Mouse (Mus musculus): Measurements from ENCODE around the gene Rpp21.

Rpp21 gene

GRCm38 (mm10) chr17:36257969-36258368 lies at the start of gene Rpp21:
Gene Rpp21, minus strand, starts transcription at chr17:36258069.
- ATAC-seq (ENCODE audit: insufficient number of reproducible peaks, low FRiP score, low TSS enrichment), result no peak

- no peak for ATAC-seq (ENCODE audit: insufficient number of reproducible peaks, low FRiP score, low TSS enrichment)
Observed at GRCm38 (mm10) chr17:36286390-36286789, 28.5 kb upstream of the Rpp21 start, which contains the start of gene H2-M10.2. Gene H2-M10.2, minus strand, starts transcription at chr17:36286490.

DNA sequence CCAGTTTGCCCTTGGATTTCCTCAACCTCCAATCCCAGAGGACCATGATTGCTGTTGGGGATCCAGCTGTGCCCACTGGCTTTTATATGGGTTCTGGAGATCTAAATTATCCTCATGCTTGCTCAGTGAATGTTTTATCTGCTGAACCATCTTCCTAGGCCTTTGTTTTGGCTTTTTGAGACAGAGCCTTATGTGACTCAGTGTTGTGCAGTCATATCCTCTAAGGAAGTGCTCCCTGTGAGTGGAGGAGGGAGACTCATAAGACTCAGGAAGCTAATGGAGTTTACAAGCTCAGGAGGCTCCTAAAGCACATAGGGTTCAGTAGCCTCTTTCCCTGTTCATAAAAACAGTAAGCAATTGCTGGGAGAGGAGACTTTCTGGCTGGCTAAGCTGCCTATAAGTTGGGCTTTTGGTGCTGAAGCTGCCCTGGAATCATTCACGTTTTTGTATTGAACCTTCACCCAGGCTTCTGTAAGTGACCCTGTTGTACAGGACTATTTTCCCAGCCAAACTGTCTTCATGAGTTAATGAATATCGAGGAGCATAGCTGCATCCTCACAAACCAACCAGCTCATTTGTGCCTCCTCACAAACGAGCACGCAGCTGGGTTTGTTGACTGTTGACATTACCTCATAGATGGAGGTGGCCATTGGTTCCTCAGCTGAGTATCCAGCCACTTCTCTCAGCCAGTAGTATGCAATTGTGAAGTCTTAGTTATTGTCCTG lies 23.8 kb upstream of the Rpp21 start:
- ATAC-seq (ENCODE audit: insufficient number of reproducible peaks, low FRiP score, low TSS enrichment), result no peak

- no peak for ATAC-seq (ENCODE audit: insufficient number of reproducible peaks, low FRiP score, low TSS enrichment)
Observed at GRCm38 (mm10) chr17:36274776-36275175, 16.9 kb upstream of the Rpp21 start.

- no peak for ATAC-seq (ENCODE audit: insufficient number of reproducible peaks, low FRiP score, low TSS enrichment)
Observed at GRCm38 (mm10) chr17:36273796-36274195, 15.9 kb upstream of the Rpp21 start.

- no peak for ATAC-seq (ENCODE audit: insufficient number of reproducible peaks, low FRiP score, low TSS enrichment)
Observed at GRCm38 (mm10) chr17:36272643-36273366, 14.9 kb upstream of the Rpp21 start.

DNA sequence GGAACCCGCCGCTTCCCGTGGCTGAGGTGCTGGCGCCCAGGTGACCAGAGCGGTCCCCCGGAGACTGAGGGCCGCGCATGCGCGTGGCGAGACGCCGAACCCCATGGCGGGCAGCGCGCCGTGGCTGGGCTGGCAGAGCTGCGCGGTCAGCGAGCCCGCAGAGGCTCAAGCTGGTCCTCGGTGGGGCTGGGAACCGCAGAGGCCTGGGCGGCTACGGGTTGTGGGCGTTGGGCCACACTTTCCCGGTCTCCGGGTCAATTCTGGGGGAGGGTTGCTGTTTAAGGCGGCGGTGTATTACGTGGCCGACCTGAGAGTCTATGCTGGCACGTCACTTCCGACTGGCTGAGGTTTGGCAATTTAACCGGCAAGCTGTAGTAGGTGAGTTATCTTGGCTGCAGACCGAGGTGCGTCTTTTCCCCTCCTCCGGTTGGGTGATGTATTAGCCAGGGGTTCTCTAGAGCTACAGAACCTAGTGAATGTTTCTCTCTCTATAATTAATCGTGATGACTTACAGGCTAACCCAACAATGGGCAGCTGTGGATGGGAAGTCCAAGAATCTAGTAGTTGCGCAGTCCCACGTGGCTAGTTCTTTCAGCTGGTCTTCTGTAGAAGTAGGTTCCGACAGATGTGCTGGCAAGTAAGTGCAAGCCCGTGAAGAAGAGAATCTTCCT lies 13.9 kb upstream of the Rpp21 start, which contains the start of gene Trim39:
Trim39 (minus strand) TSS at position 662 of the 671 bp plus-strand sequence.
- peak; percentile 81 for ATAC-seq (ENCODE audit: insufficient number of reproducible peaks, low FRiP score, low TSS enrichment)

- ATAC-seq (ENCODE audit: insufficient number of reproducible peaks, low FRiP score, low TSS enrichment), result peak; percentile 83
Observed at GRCm38 (mm10) chr17:36270956-36271585, 13.2 kb upstream of the Rpp21 start.

DNA sequence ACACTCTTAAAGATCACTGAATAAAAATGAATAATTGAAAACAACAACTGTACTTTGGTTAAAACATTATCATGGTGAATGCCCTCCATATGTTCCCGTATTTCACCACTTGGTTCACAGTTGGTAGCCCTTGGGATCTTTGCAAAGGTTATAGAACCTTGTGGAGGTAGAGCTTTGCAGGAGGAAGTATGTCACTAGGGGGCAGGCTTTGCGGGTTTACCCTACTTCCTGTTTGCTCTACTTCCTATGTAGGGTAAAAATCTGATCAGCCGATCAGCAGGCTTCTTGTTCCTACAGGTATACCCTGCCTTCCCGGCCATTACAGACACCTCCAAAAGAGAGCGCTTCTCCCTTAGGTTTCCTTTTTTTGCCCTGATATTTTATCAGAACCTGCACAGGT lies 8.0 kb upstream of the Rpp21 start:
- ATAC-seq (ENCODE audit: insufficient number of reproducible peaks, low FRiP score, low TSS enrichment), result no peak

GRCm38 (mm10) chr17:36264273-36264925 lies 6.5 kb upstream of the Rpp21 start:
- ATAC-seq (ENCODE audit: insufficient number of reproducible peaks, low FRiP score, low TSS enrichment), result no peak

- no peak for ATAC-seq (ENCODE audit: insufficient number of reproducible peaks, low FRiP score, low TSS enrichment)
Observed at GRCm38 (mm10) chr17:36261511-36262166, 3.8 kb upstream of the Rpp21 start.

DNA sequence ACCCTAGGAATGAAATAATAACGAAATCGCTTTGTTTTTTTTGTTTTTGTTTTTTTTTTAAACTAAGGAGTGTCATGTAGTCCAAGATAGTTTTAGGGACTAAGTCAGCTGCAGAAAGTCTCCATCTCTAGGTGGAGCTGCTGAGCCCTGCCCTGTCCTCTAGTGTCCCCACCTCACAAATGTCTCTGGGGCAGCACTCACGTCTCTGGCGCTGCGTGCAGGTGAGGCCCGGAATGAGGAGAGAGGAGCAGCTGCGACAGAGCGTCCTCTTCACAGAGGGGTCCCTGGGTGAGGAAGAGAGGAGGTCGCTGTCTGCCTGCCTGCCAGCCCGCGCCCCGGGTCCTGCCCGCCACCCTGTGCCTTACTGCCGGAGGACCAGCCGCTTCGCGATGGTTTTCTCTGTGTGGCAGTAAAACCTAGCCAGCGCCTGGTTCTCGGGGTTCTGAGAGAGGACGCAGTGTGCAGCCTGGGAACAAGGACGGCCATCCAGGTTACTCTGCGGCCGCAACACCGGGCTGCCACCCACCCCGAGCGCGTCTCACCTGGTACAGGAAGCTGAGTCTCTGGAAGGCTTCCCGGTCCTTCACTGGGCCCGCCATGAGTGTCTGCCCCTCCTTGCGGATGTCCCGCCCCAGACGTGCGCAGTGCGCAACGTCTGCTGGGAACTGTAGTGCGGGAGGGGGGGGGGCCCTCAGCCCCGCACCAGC lies 475 bp downstream of the Rpp21 start:
- ATAC-seq (ENCODE audit: insufficient number of reproducible peaks, low FRiP score, low TSS enrichment), result peak; percentile 94

DNA sequence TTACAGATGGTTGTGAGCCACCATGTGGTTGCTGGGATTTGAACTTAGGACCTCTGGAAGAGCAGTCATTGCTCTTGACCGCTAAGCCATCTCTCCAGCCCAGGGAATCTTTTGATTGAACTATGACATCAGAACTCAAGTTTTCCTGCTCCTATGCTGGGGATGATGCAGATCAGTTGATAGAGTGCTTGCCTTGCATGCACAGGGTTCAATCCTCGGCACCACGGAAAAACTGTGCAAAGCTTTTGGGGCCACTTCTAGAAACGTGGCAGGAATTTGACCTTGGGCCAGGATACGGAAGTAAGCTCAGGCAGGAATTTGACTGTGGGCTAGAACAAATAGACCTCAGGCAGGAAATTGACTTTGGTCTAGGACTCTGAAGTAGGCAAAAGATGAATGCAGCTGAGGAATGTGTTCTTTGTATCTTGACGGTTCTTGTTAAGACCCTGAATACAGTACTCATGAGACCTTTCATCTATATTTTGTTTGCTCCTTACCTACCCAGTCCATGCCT lies 4.7 kb downstream of the Rpp21 start:
- no peak for ATAC-seq (ENCODE audit: insufficient number of reproducible peaks, low FRiP score, low TSS enrichment)

GRCm38 (mm10) chr17:36252250-36252876 lies 5.5 kb downstream of the Rpp21 start:
- no peak for ATAC-seq (ENCODE audit: insufficient number of reproducible peaks, low FRiP score, low TSS enrichment)

GRCm38 (mm10) chr17:36248886-36249285 lies 9.0 kb downstream of the Rpp21 start:
- no peak for ATAC-seq (ENCODE audit: insufficient number of reproducible peaks, low FRiP score, low TSS enrichment)

DNA sequence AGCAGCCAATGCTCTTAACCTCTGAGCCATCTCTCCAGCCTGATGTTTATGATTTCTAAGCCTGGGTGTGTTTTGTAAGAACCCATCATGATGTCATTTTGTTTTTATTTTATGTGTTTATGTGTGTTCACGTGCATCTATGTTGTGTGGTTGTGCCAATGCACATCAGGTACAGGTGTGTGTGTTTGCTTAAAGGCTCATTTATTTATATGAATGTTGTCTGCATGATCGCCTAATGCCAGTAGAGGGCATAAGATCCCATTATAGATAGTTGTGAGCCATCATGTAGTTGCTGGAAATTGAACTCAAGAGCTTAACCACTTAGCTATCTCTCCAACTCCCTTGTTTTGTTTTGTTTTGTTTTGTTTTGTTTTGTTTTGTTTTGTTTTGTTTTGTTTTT lies 12.1 kb downstream of the Rpp21 start:
- no peak for ATAC-seq (ENCODE audit: insufficient number of reproducible peaks, low FRiP score, low TSS enrichment)

DNA sequence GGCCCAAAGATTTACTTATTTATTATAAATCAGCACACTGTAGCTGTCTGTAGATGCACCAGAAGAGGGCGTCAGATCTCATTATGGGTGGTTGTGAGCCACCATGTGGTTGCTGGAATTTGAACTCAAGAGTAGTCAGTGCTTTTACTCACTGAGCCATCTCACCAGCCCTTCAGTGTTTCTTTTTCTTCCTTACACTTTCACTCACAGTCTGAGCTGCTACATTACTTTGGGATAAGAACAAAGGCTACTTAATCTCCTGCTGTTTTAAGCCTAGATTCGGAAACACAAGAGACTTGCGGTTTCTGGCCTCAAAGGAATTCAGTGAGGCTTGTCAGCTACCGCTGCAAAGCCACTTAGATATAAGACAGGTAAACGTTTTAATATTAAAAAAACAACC lies 13.8 kb downstream of the Rpp21 start:
- no peak for ATAC-seq (ENCODE audit: insufficient number of reproducible peaks, low FRiP score, low TSS enrichment)

DNA sequence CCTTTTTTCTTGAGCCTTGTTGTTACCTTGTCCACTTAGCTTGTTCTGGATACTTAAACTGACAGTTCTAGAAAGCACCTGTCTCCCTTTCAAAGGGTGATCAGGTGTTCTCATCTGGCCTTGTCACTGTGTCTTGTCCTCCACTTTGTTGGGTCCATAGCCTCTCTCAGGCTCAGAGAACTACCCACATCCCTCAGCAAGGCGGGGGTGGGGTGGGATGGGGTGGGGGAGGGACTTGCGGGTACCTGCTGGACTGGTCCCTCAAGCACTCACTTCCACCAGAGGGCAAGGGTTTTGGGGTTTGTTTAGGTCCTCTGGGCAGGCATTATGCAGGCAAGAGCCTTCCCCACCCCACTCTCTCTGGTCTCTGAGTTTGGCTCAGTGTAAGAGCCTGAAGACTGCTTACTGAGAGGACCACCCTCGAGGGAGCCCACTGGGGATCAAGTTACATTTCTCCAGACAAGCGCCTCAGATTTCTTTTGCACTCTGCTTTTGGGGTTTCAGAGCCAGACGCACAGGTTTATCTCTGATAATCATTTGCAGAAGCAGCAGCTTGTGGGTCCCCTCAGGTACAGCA lies 17.1 kb downstream of the Rpp21 start:
- ATAC-seq (ENCODE audit: insufficient number of reproducible peaks, low FRiP score, low TSS enrichment), result no peak
